Mouse (Mus musculus) olfactory bulb, adult 2 months (tissue): ENCODE results near the gene Eng.

Source experiments
- CTCF ChIP-seq: fragments of 200-500 bp; IDR thresholded peaks from 2 replicates; pipeline ENCODE4 v1.5.1; 2012; ENCODE audit warnings: low read depth, mild to moderate bottlenecking, low read length, moderate library complexity; ENCODE audit not compliant: insufficient read depth
- POLR2A ChIP-seq: fragments of 200-500 bp; IDR thresholded peaks from 2 replicates; pipeline ENCODE4 v1.6.1; 2012; ENCODE audit warnings: mild to moderate bottlenecking, low read depth, low read length, moderate library complexity; ENCODE audit not compliant: insufficient read depth

DNA sequence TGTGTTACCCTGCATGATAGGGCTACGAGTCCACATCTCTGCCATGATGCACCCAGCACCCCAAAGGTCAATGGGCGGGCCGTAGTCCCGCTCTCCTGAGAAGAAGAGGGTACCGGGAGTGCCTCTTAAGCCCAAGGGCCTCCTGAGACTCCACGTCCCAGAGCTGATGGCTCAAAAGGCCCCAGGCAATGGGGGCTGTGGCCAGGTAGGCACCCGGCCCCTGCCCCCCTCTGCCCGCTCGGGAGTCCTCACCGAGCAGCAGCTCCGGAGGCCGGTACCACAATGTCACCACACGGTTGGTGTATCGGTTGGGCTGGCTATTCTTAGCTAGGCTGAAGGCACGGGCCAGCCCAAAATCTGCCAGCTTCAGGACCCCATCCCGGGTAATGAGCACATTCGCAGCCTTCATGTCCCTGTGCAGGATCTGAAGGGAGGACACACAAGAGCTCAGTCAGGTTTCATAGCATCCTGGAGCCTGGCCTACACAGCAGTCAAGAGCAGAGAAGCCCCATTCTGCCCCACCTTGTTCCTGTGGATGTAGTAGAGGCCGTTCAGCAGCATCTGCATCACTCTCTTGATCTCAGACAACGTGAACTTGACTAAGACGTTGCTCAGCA lies 63.2 kb downstream of the Eng start:
- no peak for TF ChIP-seq CTCF
- TF ChIP-seq POLR2A = no peak
